Mouse (Mus musculus) spleen, adult 2 months (tissue): ENCODE results near the gene Il1rl2. TPM values are rescaled to one million over a fixed set of nuclear protein-coding genes. Genes with fewer than 3 reads are reported as not detected.

Source experiments
- DNase-seq, 2 experiments: peaks; one replicate each; pipeline versions ENCODE4 v3.0.0 to v3.0.0-alpha.2; 2012 to 2021; ENCODE audit warnings: low spot score in 2 of 2, low read depth in 1 of 2
- H3K27ac ChIP-seq: fragments of 200-500 bp; 2 replicates; pipeline ENCODE4 v1.5.1; 2012; ENCODE audit warnings: low read length, inconsistent platforms; ENCODE audit not compliant: insufficient read depth
- H3K27me3 ChIP-seq: fragments of 200-500 bp; 2 replicates; pipeline ENCODE4 v1.6.1; 2012; ENCODE audit warnings: mild to moderate bottlenecking, moderate library complexity, low read length, inconsistent platforms; ENCODE audit not compliant: control insufficient read depth, insufficient read depth
- H3K36me3 ChIP-seq: fragments of 200-500 bp; 2 replicates; pipeline ENCODE4 v1.6.1; 2012; ENCODE audit warnings: mild to moderate bottlenecking, low read length, inconsistent platforms; ENCODE audit not compliant: control insufficient read depth, insufficient read depth
- H3K4me1 ChIP-seq: fragments of 200-500 bp; 2 replicates; pipeline ENCODE4 v1.6.1; 2011; ENCODE audit warnings: inconsistent platforms; ENCODE audit not compliant: control insufficient read depth, insufficient read depth, insufficient read length
- H3K4me3 ChIP-seq: fragments of 200-500 bp; 2 replicates; pipeline ENCODE4 v1.5.1; 2011; ENCODE audit warnings: mild to moderate bottlenecking, inconsistent platforms; ENCODE audit not compliant: insufficient read depth, insufficient read length; ENCODE audit errors: extremely low read depth
- CTCF ChIP-seq: fragments of 200-500 bp; IDR thresholded peaks from 2 replicates; pipeline ENCODE4 v1.5.1; 2011; ENCODE audit warnings: mild to moderate bottlenecking, inconsistent platforms; ENCODE audit not compliant: insufficient read depth, insufficient read length, insufficient replicate concordance; ENCODE audit errors: extremely low read depth
- POLR2A ChIP-seq: fragments of 200-500 bp; IDR thresholded peaks from 2 replicates; pipeline ENCODE4 v1.6.1; 2011; ENCODE audit warnings: low read depth, low read length, inconsistent platforms
- WGBS: fragments of 180-500 bp; shearing (Covaris S2); methylation state at CpG from one replicate; pipeline ENCODE4 v1.1.7; 2018; 5-methylcytosine and 5-hydroxymethylcytosine counted together
- polyA plus RNA-seq: library from polyadenylated mRNA; depleted of rRNA; stranded (reverse); fragments of >200 nt; gene quantifications from 2 replicates; pipeline ENCODE4 v1.2.3, GENCODE M21; 2012; rRNA removed

Il1rl2 gene
- polyA plus RNA-seq, 1 experiment, result 1.9 TPM

- TF ChIP-seq POLR2A, result no peak
- TF ChIP-seq CTCF, result no peak
- H3K4me1 ChIP-seq, result no peaks in the 10 kb centered on the region
- no peak for DNase-seq
- H3K27ac ChIP-seq, result no peak overlapping the region
- H3K27me3 ChIP-seq, result no peaks in the 10 kb centered on the region
- no peak overlapping the region for H3K4me3 ChIP-seq
- WGBS, result 24% methylated on average over 1 of the region's 1 CpGs
- no peaks in the 10 kb centered on the region for H3K36me3 ChIP-seq
Observed at GRCm38 (mm10) chr1:40409882-40410281, 85.5 kb downstream of the Il1rl2 start.

DNA sequence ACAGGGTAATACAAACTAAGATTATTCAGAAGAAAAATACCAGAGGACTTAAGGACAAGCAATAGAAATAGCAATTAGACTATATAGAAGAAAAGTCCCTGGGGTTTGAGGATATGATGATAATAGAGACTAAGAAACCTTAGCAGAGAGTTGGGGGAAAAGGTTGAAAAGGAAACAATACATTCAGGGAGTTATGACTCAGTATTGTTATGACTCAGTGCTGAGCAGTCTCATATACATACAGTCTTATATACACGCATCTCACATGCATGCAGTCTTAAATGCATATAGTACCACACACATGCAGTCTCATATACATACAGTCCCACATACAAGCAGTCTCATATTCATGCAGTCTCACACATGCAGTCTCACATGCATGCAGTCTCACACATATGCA is 88.6 kb downstream of the Il1rl2 start:
- no peak for DNase-seq
- 82% methylated on average over 1 of the region's 1 CpGs for WGBS
- H3K27me3 ChIP-seq, result no peaks in the 10 kb centered on the region
- TF ChIP-seq POLR2A, result no peak
- TF ChIP-seq CTCF, result no peak
- no peaks in the 10 kb centered on the region for H3K36me3 ChIP-seq
- H3K4me1 ChIP-seq, result no peaks in the 10 kb centered on the region
- no peak overlapping the region for H3K27ac ChIP-seq
- H3K4me3 ChIP-seq, result no peak overlapping the region

DNA sequence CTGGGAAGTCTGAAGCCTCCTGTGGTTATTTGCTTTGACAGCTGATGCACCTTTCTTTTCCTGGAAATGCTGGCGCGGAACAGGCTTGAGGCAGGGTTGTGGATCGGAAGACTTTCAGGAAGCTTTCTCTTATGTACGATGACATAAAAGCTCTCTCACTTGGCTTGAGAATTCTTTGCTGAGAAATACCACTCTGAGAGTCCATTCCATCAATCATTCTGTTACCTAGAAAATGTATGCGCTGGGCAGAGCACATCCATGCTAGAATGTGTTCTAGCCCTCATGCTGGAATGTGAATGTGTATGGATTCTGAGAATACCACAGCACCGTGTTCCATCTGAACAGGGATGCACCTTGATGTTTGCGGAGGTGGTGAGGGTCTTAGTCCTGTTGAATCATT is 89.9 kb downstream of the Il1rl2 start:
- no peaks in the 10 kb centered on the region for H3K27me3 ChIP-seq
- H3K27ac ChIP-seq, result no peak overlapping the region
- no peaks in the 10 kb centered on the region for H3K4me1 ChIP-seq
- TF ChIP-seq CTCF (no peak), POLR2A (no peak)
- no peaks in the 10 kb centered on the region for H3K36me3 ChIP-seq
- no peak overlapping the region for H3K4me3 ChIP-seq
- no peak for DNase-seq
- WGBS, result 90% methylated on average over 7 of the region's 7 CpGs

- H3K36me3 ChIP-seq, result no peaks in the 10 kb centered on the region
- no peak for DNase-seq
- no peak overlapping the region for H3K27ac ChIP-seq
- TF ChIP-seq CTCF, result no peak
- no peak for TF ChIP-seq POLR2A
- 86% methylated on average over 7 of the region's 7 CpGs for WGBS
- H3K4me3 ChIP-seq, result no peak overlapping the region
- no peaks in the 10 kb centered on the region for H3K27me3 ChIP-seq
- H3K4me1 ChIP-seq, result no peaks in the 10 kb centered on the region
Observed at GRCm38 (mm10) chr1:40414863-40415656, 90.7 kb downstream of the Il1rl2 start.

DNA sequence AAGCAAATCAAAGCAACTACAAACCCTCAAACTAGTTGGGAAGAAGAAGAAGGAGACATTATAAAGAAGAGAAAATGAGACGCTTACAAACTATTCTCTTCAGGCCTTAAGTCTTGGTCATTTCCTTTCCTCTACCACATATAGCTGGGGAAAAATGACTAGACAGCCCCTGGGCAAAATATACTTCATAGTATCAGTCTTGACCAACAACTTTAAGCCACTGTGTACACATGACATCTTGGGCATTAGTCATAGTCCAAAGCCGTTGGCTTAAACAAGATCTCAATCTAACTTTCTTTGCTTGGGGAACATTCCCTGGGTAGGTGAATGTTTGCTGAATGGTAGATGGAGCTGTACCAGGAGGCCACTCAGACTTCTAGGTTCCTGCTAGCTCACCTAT is 92.6 kb downstream of the Il1rl2 start:
- Histone ChIP-seq H3K4me3 (no peak overlapping the region), H3K4me1 (no peaks in the 10 kb centered on the region), H3K36me3 (no peaks in the 10 kb centered on the region), H3K27me3 (no peaks in the 10 kb centered on the region), H3K27ac (no peak overlapping the region)
- no peak for TF ChIP-seq POLR2A
- TF ChIP-seq CTCF, result no peak
- WGBS, result 91% methylated on average over 2 of the region's 2 CpGs
- no peak for DNase-seq

Other genes starting within 250 kb of the Il1rl2 start
- 3.9 and 5.2 TPM in 2 replicates for gene Il1r1, start 99.5 kb upstream of the Il1rl2 start, polyA plus RNA-seq
- gene Il1rl1, start 105.0 kb downstream of the Il1rl2 start, polyA plus RNA-seq, result 0.69 and 0.89 TPM in 2 replicates
- 2.2 and 2.3 TPM in 2 replicates for gene Il18r1, start 140.9 kb downstream of the Il1rl2 start, polyA plus RNA-seq
- gene Il18rap, start 190.8 kb downstream of the Il1rl2 start, polyA plus RNA-seq, result 2.1 TPM in 2 replicates